Mouse (Mus musculus) adrenal gland, adult (tissue): Measurements from ENCODE around the gene Olfr555.
"Not testable (repeated sequence)": the region's sequence is repeated elsewhere in the genome, so short reads cannot be mapped to it uniquely, and the experiment has no call there.

Experiments
- DNase-seq, 2 experiments: peaks; one replicate each; pipeline ENCODE4 v3.0.0; 2022 to 2023; ENCODE audit warnings: low spot score in 1 of 2; ENCODE audit not compliant: inconsistent age in 2 of 2

Gene Olfr555

GRCm38 (mm10) chr7:102658523-102658922, at the start of gene Olfr555:
TSS of gene Olfr555 (plus strand) at chr7:102658823.
- DNase-seq, result no peak

GRCm38 (mm10) chr7:102618118-102618517, 40.5 kb upstream of the Olfr555 start, which contains the start of gene Olfr553:
TSS of gene Olfr553 (minus strand) at chr7:102618218.
- DNase-seq, result no peak

- no peak for DNase-seq
Observed at GRCm38 (mm10) chr7:102619608-102620007, 39.0 kb upstream of the Olfr555 start.

- not testable (repeated sequence) for DNase-seq
Observed at GRCm38 (mm10) chr7:102620368-102620767, 38.3 kb upstream of the Olfr555 start.

DNA sequence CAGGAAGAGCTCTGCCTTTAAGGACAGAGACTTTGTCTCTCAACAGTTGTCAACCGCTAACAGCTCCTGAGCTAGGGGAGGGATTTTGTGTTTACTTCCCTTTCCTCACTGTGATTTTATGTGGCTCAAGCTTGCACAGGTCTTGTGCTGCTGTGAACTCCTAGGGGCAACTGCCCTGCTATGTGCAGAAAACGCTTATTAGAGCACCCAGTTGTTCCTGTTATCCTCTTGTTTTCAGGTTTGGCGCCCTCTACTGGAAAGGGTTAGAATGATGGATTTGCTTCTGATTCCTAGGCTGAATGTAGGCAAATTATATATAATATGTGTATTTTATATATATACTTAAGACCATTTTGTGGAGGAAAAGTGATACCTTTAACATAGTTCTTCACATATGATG, 22.0 kb upstream of the Olfr555 start:
- DNase-seq, result peak; percentile 19 to 84

DNA sequence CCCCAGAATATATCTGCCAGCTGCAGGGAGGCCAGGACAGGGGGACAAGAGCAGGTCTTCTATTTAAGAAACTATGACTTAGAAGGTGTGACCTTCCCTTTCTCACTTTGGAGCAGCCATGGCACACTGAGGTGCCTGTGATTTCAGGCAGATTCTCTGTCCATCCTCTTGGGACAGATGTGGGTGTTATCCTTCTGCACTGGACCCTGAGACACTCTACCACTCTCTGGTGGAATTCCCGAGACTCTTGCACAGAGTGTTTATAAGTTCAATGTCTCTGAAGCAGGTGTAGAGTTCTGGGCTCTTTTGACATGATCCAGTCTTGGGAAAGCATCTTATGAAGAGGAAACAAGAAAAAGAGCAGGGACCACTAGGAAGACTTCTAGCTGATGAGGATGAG, 20.5 kb upstream of the Olfr555 start, which contains the start of gene Olfr554:
Olfr554 (plus strand) TSS at position 301 of the 400 bp plus-strand sequence.
- DNase-seq, result no peak

GRCm38 (mm10) chr7:102644945-102645344, 13.7 kb upstream of the Olfr555 start:
- DNase-seq, result not testable (repeated sequence)

GRCm38 (mm10) chr7:102664599-102664998, 6.0 kb downstream of the Olfr555 start, which contains the start of gene Olfr556:
TSS of gene Olfr556 (plus strand) at chr7:102664899.
- DNase-seq, result no peak

- peak in 1 of 2 experiments; percentile 53 for DNase-seq
Observed at GRCm38 (mm10) chr7:102665378-102665777, 6.8 kb downstream of the Olfr555 start.

DNA sequence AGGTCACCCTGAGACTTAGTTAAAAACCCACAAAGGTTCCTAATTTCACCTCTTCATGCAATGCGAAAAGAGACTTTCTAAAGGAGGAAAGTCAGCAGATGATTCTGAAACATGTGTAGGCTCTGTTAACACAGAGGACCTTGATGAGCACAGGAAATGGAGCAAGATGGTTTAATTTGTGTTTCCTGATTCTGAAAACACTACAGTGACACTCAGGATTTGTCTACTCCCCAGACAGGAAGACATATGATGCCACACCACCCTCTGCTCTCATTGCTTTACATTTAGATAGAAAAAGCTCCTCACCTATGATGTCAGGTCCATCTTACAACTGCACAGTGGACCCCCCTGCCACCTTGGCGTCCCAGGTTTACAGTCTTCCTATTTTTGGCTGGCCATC, 17.6 kb downstream of the Olfr555 start:
- DNase-seq, result no peak

DNA sequence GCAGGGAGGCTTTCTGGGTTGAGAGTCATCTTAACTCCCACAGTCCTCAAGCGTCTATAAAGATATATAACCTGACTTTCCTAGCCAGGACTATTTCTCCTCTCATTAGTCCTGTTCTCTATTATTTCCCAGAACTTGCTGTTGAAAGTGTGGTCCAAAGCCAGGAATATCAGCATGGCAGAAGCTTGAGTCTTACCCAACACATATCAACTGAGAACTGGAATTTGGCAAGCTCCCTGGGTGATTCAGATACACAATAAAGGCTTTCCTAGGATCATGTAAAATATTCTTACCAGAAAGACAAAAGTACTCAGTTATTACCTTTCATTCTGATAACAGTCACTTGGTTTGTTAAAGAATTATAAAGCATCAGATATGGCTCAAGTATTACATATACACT, 23.3 kb downstream of the Olfr555 start:
- peak in 1 of 2 experiments; percentile 21 for DNase-seq

DNA sequence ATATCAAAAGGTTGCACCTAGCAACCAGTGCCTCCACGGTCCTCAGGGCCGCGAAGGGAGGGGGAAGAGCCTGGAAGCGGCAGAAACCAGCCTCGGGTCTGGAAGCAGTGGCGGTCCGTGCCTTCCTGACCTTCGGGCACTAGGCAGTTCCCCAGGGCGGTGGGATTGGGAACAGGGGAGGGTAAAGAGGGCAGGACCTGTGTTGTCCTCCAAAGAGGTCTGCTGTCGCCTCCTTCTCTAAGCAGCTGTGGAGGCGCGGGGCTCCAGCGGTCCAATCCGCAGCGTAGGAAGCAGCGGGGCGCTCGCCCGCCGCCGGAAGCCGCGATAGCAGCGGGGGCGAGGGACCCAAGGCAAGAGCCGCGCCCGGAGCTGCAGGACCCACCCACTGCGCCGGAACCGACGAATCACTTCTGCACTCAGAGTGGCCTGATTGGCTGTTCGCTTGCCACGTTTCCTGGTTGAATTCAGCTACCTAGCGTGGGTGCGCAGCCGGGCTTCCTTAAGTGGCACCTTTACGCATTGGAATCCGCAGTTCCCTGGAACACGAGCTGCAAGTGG, 28.4 kb downstream of the Olfr555 start, which contains the start of gene Trim68:
Trim68 (minus strand) TSS at position 384 of the 558 bp plus-strand sequence.
- DNase-seq, result peak; percentile 92 to 97

GRCm38 (mm10) chr7:102695358-102696125, 36.9 kb downstream of the Olfr555 start, which contains the start of gene Olfr557:
TSS of gene Olfr557 (plus strand) at chr7:102695910.
- DNase-seq, result peak; percentile 21 to 79

DNA sequence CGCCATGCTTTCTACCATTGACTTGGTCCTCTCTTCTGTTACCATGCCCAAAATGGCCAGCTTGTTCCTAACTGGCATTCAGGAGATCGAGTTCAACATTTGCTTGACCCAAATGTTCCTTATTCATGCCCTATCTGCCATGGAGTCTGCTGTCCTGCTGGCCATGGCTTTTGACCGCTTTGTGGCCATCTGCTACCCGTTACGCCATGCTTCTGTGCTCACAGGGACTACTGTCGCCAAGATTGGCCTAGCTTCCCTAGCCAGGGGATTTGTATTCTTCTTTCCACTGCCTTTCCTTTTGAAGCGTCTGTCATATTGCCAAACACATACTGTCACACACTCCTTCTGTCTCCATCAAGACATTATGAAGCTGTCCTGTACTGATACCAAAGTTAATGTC, 39.8 kb downstream of the Olfr555 start:
- no peak for DNase-seq

DNA sequence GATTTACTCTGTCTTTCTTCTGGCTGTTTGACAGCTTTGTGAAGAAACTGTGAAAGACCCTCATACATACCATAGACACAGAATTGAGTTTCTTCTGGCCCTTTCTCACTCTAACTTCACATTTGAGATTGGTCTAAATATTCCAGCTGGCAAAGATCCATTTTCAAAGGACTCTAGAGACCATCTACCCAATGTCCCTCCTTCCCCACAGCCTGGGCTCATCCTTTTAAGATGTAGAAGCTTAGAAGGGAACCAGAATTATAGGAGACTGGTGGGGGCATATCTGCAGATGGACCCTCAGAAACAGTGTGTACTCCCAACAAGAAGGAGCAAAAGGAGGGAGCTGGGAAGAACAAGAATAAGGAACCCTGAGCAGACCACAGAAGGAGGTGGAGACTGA, 43.3 kb downstream of the Olfr555 start, which contains the start of gene Olfr558:
Olfr558 (plus strand) TSS at position 301 of the 400 bp plus-strand sequence.
- no peak for DNase-seq
